Mouse (Mus musculus) thymus, postnatal 25 days (tissue): Measurements from ENCODE around the gene Plin4.
A peak's percentile ranks its signal among the peaks of the same experiment; 100 is the strongest.
"Not testable (repeated sequence)": the region's sequence is repeated elsewhere in the genome, so short reads cannot be mapped to it uniquely, and the experiment has no call there.

Source experiments
- DNase-seq: peaks from one replicate; pipeline ENCODE4 v3.0.0; 2022

The Plin4 gene

DNA sequence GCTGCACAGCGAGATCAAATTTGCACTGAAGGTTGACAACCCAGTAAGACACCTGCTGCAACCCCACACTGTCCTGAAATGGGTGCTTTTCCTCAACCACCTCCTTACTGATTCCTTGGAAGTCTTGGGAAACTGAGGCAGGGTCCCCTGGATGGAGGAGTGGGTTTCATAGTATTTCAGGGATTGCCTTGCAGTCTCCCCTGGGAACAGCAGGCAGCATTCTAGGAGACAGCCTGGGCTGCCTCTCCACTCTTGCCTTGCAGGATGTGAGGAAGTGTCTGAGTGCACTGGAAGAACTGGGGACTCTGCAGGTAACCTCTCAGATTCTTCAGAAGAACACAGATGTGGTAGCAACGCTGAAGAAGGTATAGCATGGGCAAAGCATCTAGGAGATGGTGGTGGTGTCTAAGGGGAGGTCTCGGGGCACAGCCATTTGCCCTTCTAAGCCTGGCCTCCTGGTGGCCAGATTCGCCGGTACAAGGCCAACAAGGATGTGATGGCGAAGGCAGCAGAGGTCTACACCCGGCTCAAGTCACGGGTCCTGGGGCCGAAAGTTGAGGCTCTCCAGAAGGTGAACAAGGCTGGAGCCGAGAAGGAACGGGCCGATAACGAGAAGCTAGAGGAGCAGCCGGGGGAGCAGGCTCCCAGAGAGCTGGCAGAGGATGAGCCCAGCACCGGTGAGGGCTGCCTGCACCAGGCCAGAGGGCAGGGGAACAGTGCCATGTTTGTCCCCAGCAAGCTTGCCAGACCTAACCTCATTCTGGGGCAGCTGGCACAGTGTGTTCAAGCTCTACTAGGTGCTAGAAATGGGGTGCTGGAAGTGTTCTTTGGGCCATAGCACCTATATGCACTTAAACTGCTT lies 10.7 kb downstream of the Plin4 start:
- DNase-seq, result no peak

DNA sequence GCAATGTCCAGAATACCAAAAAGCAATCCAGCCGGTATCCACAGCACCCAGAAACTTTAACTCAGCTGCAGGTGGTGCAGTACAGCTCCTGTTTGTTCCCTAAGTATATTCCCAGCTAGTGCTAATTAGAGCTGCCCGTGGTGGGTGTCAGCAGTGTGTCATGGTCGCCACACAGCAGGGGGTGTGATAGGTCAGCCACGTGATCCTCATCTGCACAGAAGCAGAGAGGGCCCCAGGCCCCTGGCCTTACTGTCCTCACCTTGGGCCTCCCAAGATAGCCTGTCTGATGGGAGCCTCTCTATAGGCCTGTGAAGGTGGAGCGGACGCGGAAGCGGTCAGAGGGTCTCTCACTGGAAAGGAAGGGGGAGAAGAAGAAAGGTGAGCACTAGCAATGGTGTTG lies 11.4 kb downstream of the Plin4 start:
- DNase-seq, result no peak

DNA sequence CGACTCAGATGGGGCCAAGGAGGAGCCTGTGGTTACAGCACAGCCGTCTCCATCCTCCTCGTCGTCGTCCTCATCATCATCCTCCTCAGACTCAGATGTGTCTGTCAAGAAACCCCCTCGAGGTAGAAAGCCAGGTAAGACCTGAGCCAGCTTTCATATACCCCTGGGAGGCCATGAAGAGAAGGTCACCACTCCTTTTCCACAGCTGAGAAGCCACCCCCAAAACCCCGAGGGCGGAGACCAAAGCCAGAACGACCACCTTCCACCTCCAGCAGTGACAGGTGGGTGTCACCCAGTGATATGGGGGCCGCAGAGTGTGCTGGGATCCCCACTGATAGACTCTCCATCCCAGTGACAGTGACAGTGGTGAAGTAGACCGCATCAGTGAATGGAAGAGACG lies 12.7 kb downstream of the Plin4 start:
- DNase-seq, result no peak

DNA sequence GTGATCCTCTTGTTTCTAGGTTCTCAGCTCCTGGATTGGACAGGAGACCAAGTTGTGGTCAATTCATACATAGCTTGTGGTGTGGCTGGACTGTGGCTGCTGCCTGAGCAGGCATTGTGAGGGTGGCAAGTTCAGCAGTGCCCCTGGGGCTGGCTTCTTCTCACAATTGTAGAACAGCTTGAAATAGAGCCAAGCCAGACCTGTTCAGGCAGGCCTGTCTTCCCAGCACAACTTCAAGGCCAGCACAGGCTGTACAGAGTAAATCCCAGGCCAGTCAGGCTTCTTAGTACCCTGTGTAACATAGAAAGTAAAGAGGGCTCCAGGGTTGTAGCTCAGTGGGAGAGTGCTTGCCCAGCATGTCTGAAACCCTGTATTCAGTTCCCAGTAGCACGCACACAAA lies 16.8 kb downstream of the Plin4 start:
- DNase-seq, result no peak

DNA sequence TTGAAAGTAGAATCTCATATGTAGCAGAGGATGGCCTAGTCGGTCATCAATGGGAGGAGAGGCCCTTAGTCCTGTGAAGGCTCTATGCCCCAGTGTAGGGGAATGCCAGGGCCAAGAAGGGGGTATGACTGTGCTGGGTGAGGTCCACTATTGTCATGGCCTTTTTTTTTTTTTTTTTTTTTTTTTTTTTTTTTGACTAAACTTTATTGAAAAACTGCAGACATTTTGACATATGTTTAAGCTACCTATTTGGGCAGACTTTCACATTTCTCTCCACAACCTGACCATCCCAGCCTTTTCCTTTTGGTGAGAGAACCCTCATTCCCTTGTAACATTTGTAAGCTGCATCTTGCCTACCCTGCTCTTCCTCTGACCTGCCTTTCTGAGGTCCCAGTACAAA lies 17.3 kb downstream of the Plin4 start:
- DNase-seq, result no peak

DNA sequence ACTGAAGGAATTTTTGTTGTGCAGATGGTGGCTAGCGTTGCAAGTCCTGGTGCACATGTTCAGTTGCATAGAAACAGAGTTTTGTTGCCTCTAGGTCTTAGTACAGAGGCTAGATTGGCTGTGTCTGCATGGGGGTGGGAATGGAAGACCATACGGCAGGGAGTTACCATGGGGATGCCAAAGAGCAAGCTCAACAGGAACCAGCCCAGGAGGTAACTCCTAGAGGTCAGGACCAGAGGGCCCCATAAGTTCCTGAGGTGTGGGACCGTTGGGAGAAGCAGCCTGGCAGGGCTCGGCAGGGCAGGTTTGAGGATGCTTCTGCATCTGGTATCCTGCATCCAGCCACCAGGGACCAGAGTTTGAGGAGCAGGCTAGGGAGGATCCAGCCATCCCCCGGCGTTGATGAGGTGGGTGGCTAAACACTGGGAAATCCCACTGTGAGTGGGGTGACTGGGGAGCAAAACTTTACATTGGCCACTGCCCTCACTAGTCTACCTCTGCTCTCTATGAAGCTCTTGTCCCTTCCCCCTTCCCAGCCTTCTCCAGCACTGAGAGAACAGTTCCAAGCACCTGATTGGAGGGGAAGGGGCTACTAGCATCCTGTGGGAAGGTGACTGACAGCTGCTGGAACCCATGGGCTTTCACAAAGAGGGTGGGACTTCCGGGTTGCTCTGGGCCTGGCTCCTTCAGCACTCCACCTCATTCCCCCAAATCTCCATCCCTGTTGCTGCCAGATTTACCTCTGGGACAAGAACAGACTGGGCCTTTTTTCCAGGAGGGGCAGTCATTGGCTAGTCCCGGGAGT lies 28.6 kb downstream of the Plin4 start:
- peak; percentile 9 for DNase-seq

DNA sequence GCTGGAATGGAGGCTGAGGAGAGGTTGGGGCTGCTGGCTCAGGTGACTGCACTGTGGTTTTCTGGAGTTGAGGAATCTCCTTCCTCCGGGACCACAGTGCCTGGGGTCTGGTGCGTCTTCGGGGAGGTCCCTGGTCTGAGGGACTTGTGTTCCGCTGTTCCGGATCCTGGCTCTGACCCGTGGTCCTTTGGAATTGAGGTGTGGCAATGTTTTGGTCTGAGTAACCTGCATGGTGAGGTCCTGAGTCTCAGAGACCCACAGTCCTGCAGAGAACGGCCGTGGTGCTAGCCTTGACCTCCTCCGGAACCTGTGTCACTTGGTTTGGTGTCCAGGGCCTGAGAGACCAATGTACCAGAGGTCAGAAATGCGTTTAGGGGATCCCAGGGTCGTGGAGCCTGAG lies 29.7 kb downstream of the Plin4 start:
- DNase-seq, result no peak

DNA sequence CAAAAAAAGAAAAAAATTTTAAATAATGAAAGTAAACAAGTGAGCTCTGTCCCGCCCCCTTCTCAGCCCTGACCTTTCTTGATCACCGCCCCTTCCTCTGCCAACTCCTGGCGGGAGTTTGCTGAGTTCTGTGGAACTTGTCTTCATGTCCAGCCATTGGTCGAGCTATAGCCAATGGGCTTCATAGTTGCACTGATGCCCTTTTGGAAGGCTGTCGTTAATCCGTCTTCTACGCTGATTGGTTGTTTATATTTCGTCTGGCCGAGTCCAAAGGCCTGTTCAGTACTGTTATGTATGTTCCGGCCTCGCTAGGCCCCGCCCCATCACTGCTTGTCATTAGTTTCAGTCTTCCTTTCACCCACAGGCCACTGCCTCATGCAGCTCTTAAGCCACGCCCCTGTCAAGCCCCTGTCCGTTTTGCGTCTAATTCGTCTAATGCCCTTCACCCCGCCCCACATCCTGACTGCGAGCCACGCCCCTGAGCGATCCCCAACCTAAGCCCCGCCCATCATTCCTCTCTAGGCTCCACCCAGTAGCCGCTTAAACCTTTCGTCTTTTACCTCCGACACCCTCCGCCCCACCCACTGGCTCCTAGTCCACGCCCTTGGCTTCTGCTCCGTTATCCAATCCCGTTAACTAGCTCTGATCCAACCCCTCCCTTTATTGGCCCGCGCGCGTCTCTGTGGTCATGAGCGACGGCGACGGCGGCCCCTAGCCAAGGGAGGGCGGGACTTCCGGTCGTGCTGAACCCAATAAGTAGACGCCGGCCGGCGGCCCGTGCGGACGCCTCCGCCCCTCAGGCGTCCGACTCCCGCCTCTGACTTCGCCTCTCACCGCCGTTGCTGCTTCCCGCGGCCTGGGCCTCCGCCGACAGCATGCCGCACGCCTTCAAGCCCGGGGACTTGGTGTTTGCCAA lies 30.5 kb downstream of the Plin4 start, which contains the start of gene Hdgfl2:
Gene Hdgfl2, plus strand, starts transcription at position 755 of the 916 bp plus-strand sequence.
- DNase-seq, result peak; percentile 99

DNA sequence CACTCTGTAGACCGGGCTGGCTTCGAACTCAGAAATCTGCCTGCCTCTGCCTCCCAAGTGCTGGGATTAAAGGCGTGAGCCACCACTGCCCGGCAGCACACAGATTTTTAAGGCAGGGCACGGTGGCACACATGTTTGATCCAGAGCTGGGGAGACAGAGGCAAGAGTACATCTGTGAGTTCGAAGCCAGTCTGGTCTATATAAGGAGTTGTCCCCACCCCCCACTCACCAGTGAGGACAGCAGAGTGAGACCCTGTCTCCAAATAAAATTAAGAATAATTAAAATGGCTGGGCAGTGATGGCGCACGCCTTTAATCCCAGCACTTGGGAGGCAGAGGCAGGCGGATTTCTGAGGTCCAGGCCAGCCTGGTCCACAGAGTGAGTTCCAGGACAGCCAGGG lies 31.2 kb downstream of the Plin4 start:
- not testable (repeated sequence) for DNase-seq

DNA sequence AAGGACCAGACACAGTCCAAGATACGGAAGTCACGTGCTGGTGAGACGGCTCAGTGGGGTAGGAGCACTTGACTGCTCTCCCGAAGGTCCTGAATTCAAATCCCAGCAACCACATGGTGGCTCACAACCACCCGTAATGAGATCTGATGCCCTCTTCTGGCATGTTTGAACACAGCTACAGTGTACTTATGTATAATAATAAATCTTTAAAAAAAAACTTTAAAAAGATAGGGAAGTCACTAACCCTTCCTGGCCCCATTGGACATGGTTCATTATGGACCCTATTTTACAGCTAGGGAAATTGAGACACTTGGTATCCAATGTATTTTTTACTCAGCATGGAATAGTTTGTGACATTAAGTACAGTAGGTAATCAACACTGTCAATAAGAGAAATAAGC lies 32.1 kb downstream of the Plin4 start:
- no peak for DNase-seq

DNA sequence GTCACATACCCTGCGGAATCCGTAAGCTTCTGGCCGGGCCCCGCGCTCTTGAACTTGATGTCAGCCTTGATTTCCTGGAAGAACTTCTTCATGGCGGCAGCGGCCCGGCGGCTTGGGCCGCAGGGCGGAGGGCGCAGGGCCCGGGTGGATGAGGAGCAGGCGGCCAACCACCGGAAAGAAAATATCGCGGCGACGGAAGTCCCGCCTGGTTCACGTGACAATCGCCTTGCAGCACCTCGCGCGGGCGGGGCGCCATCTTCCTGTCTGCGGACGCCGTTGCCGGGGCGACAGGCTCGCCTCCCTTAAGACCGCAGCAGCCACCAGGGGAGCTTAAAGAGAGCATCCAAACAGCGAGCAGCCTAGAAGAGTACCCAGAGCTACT lies 34.8 kb downstream of the Plin4 start, which contains the start of gene Ubxn6:
Gene Ubxn6, minus strand, starts transcription at position 202 of the 382 bp plus-strand sequence.
- DNase-seq, result peak; percentile 97

DNA sequence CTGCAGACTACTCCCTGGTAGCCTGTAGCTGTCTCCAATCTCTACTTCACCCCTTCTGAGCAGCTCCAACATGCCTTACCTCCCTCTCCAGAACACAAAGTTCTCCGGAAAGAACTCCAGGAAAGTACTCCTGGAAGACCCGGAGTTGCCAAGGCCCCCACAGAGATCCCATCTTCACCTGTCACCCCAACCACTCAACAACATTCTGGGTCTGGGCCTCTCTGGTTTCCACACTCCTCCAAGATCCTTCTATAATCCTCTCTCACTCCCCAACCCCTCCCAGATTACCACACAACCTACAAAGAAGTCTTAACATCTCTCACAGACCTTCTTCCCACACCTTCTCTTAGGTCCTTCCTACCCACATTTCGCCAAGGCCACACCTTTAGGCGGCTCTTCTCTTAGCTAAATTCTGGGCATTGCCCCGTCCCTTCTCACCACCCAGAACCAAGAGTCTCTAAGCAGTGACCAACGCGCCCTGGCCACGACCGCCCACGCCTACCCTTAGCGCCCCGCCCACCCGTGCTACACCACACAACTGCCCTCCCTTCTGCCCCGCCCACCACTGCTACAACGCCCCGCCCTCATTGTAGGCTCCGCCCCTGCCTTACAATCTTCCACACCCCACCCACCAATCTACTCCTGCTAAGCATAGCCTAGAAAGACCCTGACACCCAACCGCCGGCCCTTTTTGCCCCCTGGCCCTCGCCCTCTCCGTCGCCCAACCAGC lies 35.3 kb downstream of the Plin4 start:
- peak; percentile 81 for DNase-seq

DNA sequence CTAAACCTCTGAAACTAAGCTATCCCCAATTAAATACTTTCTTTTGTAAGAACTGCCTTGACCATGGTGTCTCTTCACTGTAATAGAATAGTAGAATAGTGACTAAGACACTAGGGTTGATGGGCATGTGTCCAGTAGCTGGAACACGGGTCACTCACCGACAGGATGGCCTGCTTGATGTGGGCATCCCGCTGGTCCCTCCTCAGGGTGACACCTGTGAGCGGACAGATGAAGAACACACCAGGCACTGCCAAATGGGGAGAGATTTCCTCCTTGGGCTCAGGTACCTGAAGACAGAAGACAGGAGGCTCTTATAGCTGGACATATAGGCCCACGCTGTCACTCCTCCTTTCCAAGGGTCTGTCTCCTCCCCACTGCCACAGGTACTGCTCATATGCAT lies 37.4 kb downstream of the Plin4 start:
- DNase-seq, result no peak

DNA sequence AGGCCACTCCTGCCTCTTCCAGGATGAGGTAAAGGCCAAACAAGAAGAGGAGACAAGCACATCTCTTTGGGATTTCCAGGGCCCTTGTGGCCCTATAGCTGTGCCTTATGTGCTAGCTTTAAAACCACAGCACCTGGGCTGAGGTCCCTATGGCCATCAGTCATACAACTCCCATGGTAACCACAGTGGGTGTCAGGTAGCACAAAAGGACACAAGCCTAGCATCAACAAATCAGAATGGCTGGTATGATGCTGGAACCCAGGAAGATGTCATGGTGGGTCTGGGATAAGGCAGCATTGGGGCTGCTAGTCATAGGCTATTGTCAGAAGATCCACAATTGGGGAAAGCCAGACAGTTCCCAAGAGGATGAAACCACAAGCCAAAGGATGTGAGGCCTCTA lies 38.5 kb downstream of the Plin4 start:
- no peak for DNase-seq

DNA sequence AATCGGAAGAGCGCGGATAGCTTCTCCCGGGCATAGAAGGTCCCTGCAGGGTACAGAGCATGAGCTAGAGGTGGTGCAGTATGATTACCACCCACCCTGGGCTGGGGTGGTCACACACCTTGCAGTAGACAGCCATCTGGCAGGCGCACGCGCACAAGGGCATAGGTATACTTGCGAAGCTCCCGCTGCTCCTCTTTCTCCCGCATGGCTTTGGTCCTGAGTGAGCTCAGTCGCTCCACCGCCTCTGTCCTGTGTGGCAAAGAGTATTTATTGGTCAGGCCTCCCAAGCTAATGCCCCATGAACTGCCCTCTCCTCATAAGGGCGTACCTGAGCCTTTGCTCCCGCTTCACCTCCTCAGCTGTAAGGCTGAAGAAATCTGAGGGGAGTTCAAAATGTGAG lies 40.5 kb downstream of the Plin4 start:
- no peak for DNase-seq

DNA sequence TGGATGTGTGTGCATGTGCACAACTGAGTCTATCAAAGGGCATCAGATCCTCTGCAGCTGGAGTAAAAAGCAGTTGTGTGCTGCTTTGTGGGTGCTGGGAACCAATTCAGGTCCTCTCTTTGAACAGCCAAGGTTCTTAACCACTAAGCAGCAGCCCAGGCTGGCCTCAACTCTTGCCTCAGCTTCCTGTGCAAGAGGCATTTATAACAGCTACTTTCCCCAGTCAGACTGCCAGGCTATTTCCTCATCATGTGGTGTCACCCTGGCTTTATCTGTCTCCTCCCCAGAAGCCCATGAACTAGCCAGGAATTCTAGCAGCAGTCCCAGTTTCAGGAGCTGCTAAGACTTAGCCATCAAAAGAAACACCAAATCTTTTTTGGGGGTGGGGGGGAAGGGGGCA lies 43.2 kb downstream of the Plin4 start:
- no peak for DNase-seq

DNA sequence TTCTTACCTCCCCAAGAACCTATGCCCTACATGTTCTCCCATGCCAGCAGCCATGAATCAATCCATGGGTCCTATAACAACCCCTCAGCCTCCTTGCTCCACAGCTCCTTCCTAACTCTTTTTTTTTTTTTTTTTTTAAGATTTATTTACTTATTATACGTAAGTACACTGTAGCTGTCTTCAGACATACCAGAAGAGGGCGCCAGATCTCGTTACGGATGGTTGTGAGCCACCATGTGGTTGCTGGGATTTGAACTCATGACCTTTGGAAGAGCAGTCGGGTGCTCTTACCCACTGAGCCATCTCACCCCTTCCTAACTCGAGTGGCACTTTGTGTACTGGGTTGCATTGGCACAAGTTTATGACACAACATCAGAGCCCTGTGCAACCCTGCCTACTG lies 43.9 kb downstream of the Plin4 start:
- DNase-seq, result not testable (repeated sequence)

DNA sequence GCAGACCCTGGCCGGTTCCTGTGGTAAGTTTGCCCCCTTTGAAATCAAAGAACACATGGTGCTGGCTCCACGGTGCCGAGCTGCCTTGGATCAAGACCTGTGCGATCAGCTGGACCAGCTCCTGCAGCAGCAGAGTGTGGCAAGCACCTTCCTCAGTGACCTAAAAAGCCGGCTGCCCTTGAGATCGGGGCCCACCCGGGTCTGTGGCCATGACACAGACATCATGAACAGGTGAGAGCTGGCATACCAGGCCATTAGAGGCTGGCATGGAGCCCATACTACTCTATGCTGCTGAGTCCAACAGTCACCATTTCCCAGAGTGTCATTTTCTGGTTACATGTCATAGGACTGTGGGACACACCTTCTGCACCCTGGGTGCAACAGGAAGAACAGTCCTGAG lies 47.5 kb downstream of the Plin4 start:
- no peak for DNase-seq

DNA sequence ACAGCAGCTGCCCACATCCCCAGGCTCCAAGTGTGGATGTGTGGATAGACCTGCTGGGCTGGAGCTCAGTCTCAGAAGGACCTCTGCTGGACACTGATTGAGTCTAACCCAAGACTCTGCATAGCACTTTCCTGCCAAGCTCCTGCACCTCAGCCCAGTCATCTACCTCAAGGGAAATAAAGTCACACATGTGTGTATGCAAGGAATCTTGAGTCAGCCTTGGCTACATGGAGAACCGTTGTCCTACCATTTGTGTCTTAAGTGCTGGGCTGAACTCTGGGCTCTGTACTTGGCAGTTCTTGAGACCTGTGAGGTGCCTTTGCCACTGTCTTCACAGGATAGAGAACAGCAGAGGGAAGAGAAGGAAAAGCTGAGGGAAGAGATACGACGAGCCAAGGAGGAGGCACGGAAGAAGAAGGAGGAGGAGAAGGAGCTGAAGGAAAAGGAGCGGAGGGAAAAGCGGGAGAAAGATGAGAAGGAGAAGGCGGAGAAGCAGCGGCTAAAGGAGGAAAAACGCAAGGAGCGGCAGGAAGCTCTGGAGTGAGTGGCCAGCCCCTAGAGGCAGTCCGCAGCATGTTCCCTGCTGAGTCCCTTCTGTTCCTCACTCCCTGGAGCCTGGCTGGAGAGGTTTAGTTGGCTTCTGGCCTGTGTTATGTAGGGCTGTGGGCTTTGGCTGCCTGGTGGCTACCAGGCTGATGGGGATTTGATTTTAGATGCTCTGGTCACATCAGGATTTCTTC lies 52.1 kb downstream of the Plin4 start:
- DNase-seq, result no peak

DNA sequence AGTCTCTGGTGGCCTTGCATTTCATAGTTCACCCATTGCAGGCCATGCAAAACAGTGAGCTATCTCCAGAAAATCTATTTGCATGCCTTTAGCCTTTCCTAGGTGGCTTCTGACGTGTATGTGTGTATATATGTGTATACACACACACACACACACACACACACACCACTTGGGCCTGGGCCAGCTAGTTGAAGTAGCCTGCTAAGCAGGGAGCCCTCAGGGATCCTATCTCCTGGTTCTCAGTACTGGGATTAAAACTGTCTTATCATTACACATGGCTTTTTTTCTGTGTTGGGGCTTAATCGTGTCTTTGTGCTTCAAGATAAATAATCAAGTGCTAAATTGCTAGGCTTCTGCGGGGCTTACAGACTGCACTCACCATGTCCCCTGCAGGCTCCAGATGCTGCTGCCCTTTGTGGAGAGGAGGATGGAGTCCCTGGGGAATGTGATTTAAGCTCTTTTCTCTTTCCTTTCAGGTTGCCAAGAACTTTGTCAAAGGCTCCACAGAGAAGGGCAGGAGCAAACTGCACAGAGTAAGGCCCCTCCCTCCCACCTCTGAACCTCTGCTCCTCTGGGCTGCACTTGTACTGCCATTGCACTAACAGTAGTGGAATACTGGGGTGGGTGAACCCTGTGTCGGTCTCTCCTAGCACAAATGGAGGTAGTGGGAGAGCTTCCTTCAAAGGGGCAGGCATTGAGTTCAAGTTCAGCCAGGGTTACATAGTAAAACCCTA lies 53.5 kb downstream of the Plin4 start:
- no peak for DNase-seq

DNA sequence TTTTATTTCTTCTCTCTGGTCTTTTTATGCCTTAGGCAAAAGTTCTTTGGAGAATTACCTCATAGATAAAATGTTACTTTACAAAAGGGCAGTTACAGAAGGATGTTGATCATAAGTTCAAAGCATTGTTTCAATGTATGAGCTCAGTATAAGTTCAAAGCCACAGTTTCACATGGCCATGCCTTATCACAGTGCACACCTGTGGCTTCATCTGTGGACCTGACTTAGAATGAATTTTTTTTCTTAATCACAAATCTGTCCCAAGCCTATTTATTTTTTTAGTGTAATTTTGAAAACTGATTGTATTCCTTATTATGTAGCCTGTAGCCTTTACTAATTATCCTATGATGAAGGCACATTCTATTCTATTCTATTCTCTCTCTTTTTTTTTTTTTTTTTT lies 54.7 kb downstream of the Plin4 start:
- DNase-seq, result no peak
